Mouse (Mus musculus): Measurements from ENCODE around the gene Irf1.

The Irf1 gene

DNA sequence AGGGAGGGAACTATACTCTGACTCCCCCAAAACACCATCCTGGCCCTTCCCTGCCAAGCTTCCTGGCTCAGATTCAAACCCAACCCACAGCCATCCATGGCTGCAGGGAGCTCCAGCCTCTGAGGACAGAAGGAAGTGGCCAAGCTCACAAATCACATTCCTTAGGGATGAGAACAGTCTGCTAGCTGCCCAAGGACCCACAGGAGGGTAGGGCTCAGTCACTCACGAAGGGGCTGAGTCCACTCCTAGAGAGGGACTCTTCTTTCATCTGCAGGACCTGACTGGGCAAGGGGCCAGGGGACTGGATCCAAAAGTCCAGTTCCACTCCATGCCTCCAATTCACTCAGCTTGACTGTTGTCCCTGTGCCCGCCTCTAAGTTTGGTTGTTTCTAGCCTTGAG, 8.0 kb upstream of the Irf1 start:
- DNase-seq: no peak

DNA sequence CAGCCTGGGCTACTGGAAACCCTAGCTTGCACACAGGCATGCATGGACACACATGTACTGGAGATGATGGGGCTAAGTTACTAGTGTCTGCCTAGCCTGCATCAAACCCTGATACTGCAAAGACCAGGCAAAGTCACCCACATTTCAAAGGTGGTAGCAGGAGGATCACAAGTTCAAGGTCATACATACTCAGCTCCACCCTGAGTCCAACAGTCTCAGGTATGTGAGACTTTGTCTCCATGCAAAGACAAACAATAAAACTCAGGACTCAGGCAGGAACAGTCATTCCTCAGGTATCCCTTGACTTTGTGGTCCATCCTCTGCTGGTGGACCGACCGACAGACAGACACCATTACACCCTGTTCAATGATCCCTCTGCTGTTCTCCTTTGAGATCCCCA, 7.4 kb upstream of the Irf1 start:
- DNase-seq: no peak

DNA sequence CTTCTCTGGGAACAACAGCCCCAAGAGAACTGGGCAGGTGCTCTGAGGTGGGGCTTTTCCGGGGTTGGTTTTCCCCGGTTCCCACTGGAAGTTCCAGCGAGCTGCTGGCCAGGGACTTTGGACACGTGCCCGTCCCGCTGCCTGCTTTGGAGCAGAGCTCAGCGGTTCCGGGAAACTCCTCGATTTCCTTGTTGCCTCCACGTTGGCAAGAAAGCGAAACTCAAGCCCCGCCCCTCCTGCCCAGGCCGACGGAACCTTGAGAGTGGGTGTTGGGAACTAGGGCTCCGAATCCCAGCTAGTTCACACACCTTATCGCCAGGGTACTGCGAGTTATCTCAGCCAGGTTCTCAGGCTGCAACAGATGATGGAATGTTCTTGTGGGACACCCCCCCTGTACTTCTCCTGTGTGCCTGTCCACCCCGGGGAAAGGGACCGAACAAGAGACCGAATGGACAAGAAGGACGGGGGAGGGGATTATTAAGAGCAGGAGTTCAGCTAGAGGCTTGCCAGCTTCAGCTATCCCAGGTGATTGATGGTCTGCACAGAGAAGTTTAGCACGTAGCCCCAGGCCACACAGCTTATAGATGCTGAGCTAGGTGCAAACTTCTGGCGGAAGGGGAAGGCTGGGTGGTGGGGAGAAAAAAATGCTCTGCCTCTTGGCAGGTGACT, 6.9 kb upstream of the Irf1 start:
- peak; percentile 63 for DNase-seq

DNA sequence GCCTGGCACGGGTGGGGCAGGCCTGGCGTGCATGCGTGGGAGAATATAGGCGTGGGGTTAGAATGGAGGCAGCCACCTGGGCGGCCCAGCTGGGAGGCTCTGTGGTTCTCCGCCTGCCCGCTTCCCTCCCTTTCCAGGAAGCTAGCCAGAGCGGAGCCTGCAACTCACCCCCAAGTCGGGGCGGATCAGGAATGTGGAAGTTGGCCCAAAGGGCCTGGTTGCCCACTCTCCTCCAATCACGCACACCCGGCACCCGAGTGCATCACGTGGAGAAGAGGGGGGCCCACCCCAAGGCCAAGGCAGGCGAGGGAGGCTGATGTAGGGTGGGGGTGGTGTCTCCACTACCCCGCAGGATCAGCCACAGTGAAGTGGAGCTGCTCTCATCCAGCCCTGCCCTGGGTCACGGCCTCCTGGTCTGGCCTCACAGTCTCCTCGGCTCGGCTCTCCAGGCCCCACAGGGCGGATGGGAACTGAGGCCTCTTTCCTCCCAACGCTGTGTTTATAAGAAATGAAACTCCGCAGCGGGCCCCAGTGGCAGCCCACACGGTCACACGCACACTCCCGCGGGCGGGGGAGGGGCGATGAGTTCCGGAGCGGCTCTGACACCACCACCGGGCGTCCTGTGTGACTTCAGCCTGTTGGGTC, 6.2 kb upstream of the Irf1 start:
- DNase-seq: peak; percentile 84

DNA sequence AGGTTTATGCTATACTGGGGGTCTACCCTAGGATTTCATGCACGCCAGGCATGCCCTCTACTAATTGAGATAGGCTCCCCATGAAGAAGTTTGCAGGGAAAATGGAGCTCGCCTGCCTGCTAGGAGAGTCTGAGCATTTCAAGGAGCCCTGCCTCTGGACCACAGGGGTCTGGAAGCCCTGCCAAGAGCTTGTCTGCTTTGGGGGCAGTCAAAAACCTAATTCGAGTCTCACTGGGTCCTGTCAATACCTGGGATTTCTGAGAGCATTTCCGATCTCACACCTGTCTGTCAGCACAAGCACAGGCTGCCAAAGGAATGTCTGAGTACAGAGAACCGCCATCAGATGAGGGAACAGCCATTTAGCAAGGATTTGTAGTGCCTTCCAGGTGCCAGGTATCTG, 5.2 kb upstream of the Irf1 start:
- no peak for DNase-seq

DNA sequence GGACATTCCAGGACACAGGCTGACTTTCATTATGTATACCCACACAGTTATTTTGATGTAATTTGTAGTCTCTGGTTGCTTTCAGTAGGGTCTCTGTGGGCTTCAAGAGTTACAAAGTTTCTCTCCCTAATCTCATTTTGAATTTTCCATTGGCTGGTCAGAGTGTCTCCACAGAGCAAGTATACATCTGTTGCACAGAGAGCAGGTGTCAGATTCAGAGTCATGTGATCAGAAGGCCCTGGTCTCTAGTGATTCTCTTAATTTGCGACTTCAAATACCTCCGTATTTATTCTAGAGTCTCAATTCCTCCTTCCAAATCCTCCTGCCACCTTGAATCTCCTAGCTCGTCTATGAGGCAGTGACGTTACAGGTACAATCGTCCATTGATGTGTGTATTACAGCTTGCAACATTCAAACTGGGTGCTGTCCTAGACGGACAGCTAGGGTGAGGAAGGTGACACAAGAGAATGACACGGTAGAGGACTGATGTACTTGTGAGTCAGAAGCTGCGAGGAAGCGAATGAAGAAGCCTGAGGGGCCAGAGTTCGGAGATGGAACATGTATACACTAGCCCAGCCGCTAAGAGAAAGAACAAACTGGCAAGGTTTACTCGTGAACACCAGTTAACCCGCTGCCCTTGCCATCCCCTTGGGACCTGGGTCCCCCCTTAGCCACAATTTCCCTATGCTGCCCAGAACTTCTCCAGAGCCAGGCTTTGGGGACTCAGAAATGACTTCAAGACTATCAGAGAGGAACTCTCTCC, 1.2 kb upstream of the Irf1 start:
- DNase-seq: no peak

DNA sequence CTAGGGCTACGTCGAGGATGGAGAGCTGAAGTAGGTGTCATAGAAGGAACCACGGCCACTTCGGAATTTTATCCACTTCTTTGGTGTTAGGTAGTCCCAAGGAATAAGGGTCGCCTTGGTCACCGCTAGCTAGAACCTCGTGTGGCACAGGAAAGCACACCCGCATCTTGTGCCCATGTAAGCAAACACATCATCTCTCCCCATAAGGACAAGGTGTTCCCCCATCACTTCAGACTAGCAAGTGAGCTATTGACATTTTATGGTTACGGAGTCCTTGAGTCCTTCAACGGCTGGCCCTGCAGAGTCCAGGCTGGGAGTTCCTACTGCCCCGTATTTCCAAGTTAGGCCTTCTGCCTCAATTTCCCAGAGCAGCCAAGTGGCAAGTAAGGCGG, 633 bp upstream of the Irf1 start:
- no peak for DNase-seq

DNA sequence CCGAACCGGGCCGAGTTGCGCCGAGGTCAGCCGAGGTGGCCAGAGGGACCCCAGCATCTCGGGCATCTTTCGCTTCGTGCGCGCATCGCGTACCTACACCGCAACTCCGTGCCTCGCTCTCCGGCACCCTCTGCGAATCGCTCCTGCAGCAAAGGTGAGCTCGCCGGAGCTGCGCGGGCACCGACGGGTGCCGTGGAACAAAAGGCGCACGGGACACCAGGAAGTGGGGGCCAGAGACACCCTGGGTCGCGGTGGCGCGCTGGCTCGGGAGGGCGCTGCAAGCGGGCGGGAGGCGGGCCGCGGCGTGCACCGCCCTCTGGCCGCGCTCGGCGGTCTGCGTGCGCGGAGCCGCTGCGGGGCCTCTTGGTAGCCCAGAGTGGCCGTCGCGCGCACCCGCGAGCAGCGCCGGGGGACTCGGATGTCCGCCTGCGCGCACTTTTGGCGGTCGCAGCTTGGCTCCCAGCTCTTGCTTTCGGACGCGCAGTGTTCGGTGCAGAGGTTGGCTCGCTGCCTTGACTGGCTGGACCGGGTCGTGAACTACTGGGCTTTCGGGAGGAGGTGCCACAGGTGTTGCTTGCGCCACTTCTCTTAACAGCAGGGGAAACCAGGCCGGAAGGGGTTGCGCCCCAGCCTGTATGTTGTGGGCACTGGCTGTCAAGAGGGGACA, 444 bp downstream of the Irf1 start:
- DNase-seq: peak; percentile 87

DNA sequence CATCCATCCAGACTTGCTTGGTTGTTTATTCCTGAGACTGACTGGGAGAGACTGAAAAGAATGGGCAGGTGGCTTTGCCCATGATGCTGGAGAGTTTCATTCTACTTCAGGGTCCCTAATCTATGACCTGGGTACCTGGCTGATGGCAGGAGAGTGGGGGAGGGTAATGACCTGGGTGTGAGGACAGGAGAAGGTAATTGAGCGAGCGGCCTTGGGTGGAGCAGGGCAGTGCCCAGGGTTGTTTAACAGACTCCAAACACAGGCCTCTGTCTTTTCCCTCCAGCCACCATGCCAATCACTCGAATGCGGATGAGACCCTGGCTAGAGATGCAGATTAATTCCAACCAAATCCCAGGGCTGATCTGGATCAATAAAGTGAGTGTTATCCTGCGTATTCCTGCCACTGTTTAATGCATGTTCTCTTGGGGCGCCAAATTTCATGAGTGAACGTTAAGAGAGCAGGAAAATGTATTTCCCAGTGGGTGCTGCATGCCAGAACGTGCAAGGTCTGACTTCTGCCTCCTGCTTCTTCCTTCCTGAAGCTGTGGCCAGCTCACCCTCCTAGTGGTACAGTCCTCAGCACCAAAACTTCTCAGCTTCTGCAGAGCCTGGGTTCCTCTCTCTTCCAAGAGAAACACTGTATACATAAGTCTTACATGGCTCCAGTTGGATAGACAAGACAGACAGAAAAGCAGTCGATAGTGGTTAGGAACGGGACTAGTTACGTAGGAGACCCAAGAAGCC, 1.4 kb downstream of the Irf1 start:
- DNase-seq: no peak

DNA sequence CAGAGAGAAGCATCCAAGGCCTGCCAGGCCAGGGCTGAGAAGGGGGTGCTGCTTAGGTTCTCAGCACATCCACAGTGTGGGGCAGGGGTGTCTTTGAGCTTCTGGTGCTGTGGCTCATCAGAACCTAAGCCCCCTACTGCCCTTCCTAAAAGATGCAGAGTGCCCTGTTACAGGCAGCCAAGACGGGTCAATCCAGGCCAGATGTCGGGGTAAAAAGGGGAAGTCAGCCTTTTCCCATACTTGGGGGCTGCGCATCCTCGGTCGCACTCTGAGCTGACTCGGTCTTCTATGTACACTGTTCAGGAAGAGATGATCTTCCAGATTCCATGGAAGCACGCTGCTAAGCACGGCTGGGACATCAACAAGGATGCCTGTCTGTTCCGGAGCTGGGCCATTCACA, 2.7 kb downstream of the Irf1 start:
- DNase-seq: no peak

DNA sequence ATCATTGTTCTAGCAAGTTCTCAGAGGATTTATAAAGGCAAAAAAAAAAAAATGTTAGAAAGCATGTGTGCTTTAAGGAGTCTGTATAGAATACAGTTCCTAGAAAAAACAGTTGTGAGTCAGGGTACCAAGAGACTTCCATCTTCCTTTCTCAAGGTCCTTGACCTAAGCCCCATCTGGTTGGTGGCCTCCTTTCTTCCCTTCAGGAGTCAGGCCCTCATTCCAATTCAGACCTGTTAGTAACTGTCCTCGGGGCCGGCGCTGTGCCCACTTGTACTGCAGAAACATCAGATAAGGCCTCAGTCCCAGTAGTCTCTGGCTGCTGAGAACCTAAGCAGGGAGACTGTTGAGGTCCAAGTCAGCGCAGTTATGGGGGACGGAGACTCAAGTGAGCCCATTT, 3.3 kb downstream of the Irf1 start, which contains the start of gene Gm17334:
Gene Gm17334 (minus strand): TSS at position 101 of the 400 bp plus-strand sequence.
- DNase-seq: no peak

DNA sequence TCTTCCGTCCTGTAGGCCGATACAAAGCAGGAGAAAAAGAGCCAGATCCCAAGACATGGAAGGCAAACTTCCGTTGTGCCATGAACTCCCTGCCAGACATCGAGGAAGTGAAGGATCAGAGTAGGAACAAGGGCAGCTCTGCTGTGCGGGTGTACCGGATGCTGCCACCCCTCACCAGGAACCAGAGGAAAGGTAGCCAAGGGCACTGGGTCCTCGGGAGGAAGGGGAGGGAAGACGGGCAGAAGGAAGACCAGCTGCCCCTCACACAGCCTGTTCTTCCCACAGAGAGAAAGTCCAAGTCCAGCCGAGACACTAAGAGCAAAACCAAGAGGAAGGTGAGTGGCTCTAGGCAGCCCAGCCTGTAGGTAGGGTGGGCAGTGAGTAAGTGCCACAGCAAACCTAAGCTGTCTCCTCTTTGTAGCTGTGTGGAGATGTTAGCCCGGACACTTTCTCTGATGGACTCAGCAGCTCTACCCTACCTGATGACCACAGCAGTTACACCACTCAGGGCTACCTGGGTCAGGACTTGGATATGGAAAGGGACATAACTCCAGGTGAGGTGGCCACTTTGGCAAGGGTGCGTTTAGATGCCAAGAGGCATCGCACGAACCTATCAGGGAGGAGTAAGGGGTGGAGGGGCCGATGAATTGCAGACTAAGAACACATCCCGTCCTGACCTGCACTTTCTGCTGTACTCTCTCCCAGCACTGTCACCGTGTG, 4.0 kb downstream of the Irf1 start:
- no peak for DNase-seq

DNA sequence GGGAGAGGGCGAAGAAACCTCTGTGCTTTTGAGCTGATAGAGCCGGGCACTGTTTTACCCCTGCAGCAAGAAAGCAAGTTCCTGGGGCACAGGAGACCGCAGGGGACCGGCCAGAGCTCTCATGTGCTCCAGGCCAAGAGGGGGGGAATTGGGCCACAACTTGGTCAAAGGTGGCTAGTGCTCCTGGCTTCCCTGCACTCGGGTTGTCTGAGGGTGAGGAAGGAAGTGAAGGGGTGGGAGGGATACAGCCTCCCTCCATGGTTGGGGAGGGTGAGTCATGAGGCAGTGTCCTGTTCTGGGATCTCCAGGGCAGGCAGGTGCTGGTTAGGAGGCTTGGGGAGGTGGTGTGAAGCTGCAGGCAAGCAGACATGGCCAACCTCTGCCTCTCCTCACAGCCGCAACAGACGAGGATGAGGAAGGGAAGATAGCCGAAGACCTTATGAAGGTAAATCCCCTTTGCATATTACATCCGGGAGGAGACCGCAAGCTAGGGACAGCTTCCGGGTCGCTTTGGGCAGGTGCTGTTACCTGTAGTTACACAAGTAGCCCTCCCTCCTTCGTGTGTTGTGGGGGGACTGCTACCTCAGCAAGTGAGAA, 4.9 kb downstream of the Irf1 start:
- DNase-seq: no peak

DNA sequence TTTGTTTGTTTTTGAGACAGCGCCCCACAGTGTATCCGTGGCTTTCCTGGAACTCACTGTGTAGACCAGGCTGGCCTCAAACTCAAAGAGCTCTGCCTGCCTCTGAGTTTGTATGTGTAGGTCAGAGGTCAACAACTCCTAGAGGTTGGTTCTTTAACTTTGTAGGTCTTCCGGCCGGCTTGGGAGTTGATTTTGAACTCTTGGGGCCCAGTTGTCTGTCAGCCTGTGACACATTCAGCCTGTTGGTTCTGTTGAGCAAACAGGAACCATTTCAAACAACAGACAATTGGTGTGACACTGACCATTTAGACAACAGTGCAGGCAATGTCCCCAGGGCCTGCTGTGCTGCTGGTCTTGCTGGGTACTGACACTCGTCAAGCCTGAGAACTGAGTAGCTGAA, 7.9 kb downstream of the Irf1 start:
- DNase-seq: no peak

DNA sequence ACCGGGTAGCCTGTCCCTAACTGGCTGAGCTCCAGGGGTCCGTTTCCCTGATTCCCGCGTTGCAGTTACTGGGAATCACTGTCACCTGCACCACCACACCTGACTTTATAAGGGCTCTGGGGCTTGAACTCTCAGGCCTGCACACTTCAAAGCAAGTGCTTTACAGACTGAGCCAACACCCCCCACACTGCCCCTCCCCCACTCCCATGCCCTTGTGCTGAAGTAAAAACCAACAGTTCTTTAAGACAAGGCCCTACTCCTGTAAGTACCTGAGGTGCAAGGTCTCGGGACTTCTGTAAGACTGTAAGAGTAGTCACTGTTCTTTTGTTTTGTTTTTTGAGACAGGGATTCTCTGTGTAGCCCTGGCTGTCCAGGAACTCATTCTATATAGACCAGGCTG, 8.6 kb downstream of the Irf1 start:
- no peak for DNase-seq

DNA sequence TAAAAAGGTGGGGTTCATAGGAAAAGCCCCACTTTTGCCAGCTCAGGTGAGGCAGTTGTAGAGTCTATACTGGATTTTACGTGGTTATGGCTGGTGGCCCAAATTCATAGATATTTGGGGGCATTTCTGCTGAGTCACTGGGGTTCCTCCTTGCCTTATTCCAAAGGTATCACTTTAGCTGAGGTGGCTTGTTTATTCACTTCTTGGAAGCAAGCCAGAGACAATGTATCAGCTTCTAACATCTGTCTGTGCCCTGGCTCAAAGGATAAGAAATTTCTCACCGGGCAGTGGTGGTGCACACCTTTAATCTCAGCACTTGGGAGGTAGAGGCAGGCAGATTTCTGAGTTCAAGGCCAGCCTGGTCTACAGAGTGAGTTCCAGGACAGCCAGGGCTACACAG, 10.0 kb downstream of the Irf1 start:
- DNase-seq: no peak

DNA sequence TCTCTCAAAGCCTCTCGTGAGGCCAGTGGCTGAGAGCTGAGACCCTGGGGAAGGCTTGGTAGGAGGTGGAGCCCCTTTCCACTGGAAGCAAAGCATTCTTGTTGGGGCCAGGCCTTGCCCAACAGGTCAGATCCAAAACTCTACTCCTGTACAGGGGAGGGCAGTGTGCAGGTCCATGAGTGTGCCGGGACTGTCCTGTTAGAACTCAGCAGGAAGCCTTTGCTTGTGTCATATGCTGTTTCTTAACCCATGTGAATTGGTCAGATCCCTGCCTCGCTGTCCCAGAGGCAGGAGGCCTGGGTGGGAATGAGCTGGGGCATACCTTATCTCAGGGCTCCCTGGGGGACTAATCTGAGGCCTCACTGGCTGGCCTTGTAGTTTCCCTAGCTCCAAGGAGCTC, 10.4 kb downstream of the Irf1 start:
- no peak for DNase-seq

DNA sequence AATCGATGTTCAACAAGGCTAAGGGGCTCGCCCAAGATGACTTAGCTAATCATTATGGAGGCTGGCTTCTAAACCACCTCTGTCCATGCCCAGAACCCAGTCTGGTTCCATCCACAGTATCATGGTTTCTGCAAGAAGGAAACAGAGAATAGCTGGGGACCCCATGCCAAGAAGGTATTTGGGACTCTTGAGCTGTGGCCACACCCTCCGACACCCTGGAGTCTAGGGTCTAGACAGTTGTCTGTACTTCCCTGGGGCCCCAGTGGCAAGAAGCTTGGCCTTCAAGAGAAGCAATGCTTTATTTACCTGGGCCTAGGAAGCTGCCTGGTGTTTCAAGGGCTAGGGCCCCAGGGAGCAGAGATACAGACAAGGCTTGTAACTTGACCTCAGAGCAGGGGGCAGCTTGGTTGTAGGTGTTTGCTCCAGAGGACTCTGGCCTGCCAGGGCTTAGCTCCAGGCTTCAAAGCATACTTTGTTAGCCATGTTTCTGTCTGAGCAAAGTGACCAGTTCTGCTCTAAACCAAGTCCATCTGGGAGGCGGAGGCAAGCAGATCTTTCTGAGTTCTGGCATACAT, 11.5 kb downstream of the Irf1 start:
- no peak for DNase-seq

DNA sequence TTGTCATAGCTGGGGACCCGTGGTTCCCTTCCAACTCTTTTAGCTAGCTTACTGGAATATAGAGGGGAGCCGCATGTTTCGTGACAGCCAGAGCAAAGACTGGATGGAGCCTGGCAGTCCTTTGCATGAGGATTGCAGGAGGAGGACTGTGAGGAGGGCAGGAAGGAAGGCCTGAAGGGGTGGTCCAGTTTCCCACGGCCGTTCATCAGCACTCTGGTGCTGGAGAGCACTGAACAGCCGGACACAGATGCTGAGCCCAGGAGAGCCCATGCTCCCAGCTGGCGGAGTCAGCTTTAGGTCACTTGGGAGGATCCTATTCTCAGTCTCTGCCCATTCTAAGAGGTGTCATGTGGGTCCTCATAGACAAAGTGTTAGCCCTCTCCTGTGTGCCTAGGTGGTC, 12.2 kb downstream of the Irf1 start:
- no peak for DNase-seq

DNA sequence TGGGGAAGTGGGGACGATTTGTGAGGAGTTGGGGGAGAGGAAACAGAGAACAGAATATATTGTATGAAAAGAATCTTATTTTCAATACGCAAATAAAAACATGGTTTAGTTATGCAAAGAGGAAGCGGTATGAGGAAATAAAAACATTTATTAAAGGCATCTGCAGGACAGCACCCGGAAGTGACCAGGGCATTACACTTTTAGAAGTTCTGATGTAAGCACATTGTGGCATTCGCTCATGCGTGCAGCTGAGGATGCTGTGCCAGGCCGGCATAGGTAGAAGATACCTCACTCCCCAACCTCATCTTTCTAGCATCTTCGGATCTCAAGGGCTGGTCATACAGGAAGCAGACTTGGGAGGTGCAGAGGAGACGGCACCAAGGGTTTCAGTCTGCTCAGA, 13.5 kb downstream of the Irf1 start:
- no peak for DNase-seq

DNA sequence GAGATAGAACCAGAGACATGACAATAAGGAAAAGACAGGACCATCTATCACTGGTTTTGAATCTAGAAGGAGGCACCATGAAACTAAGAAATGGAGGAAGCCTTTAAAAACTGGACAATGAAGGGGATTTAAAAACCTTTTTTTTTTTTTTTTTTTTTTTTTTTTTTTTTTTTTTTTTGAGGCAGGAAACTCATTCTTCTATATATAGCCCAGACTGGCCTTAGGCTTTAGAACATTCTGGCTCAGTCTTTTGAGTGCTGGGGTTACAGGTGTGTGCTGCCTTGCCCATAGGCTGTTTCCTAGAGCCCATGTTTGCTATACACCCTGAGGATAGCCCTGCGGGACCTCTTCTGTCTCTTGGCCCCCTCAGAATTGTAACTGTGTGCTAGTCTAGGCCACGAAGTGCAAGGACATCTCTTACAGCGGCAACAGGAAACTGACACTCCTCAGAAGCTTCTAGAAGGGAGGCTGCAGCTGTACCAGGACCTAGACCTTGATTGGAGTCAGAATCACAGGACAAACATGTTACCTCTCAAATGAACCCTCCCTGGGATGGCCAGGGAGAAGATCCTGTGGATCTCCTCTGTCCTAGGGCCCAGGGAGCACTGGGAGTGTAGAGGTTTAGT, 15.6 kb downstream of the Irf1 start:
- DNase-seq: no peak
